ENCODE assay signal across 8 mouse cellular contexts in genomic region chr4:127249701-127250349, GRCm38 (mm10). TPM values are rescaled to one million over a fixed set of nuclear protein-coding genes. Genes with fewer than 3 reads are reported as not detected.
A peak's percentile ranks its signal among the peaks of the same experiment; 100 is the strongest.
DNase-seq lines count a peak whose midpoint lies in the region; ATAC-seq lines count a peak whose summit lies in the region.

No protein-coding gene starts in this region.

- H3K4me1 ChIP-seq in hindbrain, embryonic 11.5 days (replicated peaks; ENCODE audit: control insufficient read depth, insufficient read depth, low read length), result no peaks in the 10 kb centered on the region
- peaks cover 11% of the 10 kb centered on the region for H3K4me1 ChIP-seq in lung, embryonic 16.5 days (replicated peaks; ENCODE audit: control insufficient read depth, insufficient read depth, low read length)

- no peak overlapping the region for H3K4me2 ChIP-seq in hindbrain, embryonic 11.5 days (replicated peaks; ENCODE audit: low read depth, low read length)
- no peak overlapping the region for H3K4me2 ChIP-seq in lung, embryonic 16.5 days (ENCODE audit: low read depth, low read length)

- H3K9ac ChIP-seq in hindbrain, embryonic 11.5 days (ENCODE audit: low read depth, low read length), result no peak overlapping the region
- no peak overlapping the region for H3K9ac ChIP-seq in lung, embryonic 16.5 days (ENCODE audit: low read length)

- 1% methylated on average over 5 of the region's 5 CpGs for WGBS in hindbrain, embryonic 11.5 days
- WGBS in lung, embryonic 16.5 days, result 2% methylated on average over 5 of the region's 5 CpGs

- no peaks in the 10 kb centered on the region; the same call in 1 of the 2 replicates for H3K36me3 ChIP-seq in hindbrain, embryonic 11.5 days (ENCODE audit: control insufficient read depth, insufficient read depth, low read length)
- H3K36me3 ChIP-seq in lung, embryonic 16.5 days (ENCODE audit: control insufficient read depth, insufficient read depth, low read length), result peaks cover 4% of the 10 kb centered on the region

- H3K27ac ChIP-seq in hindbrain, embryonic 11.5 days (ENCODE audit: low read depth, low read length), result no peak overlapping the region
- H3K27ac ChIP-seq in lung, embryonic 16.5 days (ENCODE audit: low read length), result no peak overlapping the region

- ATAC-seq in hindbrain, embryonic 11.5 days (ENCODE audit: low FRiP score), result peak; percentile 90
- ATAC-seq in lung, embryonic 16.5 days (ENCODE audit: low read depth), result peak; percentile 87

- H3K9me3 ChIP-seq in hindbrain, embryonic 11.5 days (ENCODE audit: control insufficient read depth, low read length), result no peaks in the 10 kb centered on the region
- no peaks in the 10 kb centered on the region for H3K9me3 ChIP-seq in lung, embryonic 16.5 days (ENCODE audit: control insufficient read depth, low read length)

- H3K4me3 ChIP-seq in hindbrain, embryonic 11.5 days (ENCODE audit: low read depth, low read length), result no peak overlapping the region
- no peak overlapping the region for H3K4me3 ChIP-seq in lung, embryonic 16.5 days (ENCODE audit: low read length)

- no peaks in the 10 kb centered on the region for H3K27me3 ChIP-seq in hindbrain, embryonic 11.5 days (ENCODE audit: control insufficient read depth, insufficient read depth, low read length)
- no peaks in the 10 kb centered on the region for H3K27me3 ChIP-seq in lung, embryonic 16.5 days (ENCODE audit: control insufficient read depth, insufficient read depth, low read depth, low read length)

- peak; percentile 98 for DNase-seq in NIH3T3 (ENCODE audit: low read depth)
- DNase-seq in cerebellum, postnatal 10 days, result peak; percentile 99 to 100
- peak; percentile 85 to 94 for DNase-seq in frontal cortex, postnatal 10 days (ENCODE audit: low spot score in 2 of 2)
- peak; percentile 96 for DNase-seq in hindbrain, embryonic 11.5 days (ENCODE audit: low spot score)
- peak; percentile 95 for DNase-seq in layer of hippocampus, adult 9-11 months
- peak; percentile 90 for DNase-seq in ovary, postnatal 36 days (ENCODE audit: low spot score)
- peak; percentile 93 for DNase-seq in thymus, postnatal 14 days

RNA-seq across cellular contexts. Expression of gene Smim12, which starts 6.2 kb away (rescaled TPM):
- polyA plus RNA-seq in hindbrain, embryonic 11.5 days (2014; fragmentation: Nextera tagmentation; extraction: Ambion mirVana), result 59.3 and 59.7 TPM in 2 replicates
- 58.1 and 64.5 TPM in 2 replicates for polyA plus RNA-seq in lung, embryonic 16.5 days (2015; fragmentation: Nextera tagmentation; extraction: Ambion mirVana)
